Mouse (Mus musculus) cerebellum, postnatal 4 days (tissue): Measurements from ENCODE around the gene Zbtb37.
"Not testable (repeated sequence)": the region's sequence is repeated elsewhere in the genome, so short reads cannot be mapped to it uniquely, and the experiment has no call there.

Experiments
- DNase-seq, 2 experiments: peaks; one replicate each; pipeline ENCODE4 v3.0.0; 2022; ENCODE audit warnings: low spot score in 2 of 2, mixed read lengths in 1 of 2

The Zbtb37 gene

GRCm38 (mm10) chr1:161032345-161032744 lies 2.3 kb downstream of the Zbtb37 start:
- DNase-seq, result no peak

DNA sequence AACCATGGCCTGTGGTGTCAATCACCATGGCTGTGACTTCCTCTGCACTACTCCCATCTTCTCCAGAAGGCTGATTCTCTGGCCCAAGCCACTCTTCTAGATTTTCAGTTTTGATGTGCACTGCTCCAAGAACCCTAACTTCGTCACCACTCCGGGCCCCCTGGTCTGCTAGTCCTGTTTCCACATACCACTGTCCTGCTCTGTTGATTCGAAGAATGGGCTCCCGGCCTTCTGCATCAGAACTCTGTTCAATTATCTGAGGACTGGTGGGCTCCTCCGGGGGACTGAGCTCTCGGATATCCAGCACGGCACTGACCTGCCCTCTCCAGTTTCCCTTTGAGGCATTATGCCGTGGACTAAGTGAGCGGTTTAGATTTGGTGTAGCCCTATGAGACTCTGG lies 2.8 kb downstream of the Zbtb37 start:
- DNase-seq, result no peak

DNA sequence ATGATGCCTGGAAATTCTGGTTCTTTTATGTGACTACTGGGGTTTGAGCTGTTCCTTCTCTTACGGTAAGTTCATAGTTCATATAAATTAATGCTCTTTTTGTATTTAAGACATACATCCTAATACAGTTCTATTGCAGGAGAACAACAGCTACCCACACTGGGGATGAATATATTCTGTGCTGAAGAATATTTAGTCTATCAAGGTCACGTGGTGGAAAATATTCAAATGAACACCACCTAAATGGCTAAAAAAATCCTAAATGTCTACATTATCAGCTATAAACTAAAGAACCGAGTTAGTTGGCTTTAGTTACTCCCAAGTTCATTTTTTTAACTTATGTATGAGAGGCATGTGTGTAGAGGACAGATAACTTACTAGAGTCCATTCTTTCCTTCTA lies 4.6 kb downstream of the Zbtb37 start:
- DNase-seq, result no peak

- DNase-seq, result not testable (repeated sequence)
These were observed 6.2 kb downstream of the Zbtb37 start for GRCm38 (mm10) chr1:161028427-161028826.

DNA sequence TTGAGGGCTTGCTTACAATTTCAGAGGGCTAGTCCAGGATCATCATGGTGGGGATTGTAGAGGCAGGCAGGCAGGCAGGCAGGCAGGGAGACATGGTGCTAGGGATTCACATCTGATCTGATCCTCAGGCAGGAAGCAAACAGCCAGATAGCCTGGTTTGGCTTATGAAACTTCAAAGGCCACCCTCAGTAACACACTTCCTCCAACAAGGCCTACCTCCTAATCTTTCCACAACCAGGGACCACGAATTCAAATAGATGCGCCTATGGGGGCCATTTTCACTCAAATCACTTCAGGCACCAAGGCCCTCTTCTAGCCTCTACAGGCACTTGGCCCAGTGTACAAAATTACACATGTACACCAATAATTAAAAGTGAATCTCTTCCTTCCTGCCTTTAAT lies 7.5 kb downstream of the Zbtb37 start:
- no peak for DNase-seq

GRCm38 (mm10) chr1:161025410-161026210 lies 9.0 kb downstream of the Zbtb37 start:
- DNase-seq, result no peak

GRCm38 (mm10) chr1:161020051-161020450 lies 14.6 kb downstream of the Zbtb37 start:
- DNase-seq, result no peak

DNA sequence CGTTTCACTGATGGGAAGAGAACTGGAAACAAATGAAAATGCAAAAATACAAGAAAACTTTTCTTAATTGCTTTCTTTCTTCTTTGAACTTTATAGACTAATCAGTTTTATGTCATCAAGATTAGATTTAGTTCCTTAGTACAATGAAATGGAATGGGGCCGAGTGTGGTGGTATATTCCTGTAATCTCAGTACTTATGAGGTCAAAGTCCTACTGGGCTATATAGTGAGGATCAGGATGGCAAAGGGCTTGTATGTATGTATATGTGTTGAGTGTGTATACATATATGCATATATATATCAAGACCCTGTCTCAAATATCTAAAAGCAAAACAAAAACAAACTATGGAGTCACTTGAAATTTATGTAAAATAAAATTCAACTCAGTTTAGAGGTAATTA lies 18.3 kb downstream of the Zbtb37 start:
- DNase-seq, result no peak

GRCm38 (mm10) chr1:161010436-161010835 lies 24.2 kb downstream of the Zbtb37 start:
- no peak for DNase-seq

DNA sequence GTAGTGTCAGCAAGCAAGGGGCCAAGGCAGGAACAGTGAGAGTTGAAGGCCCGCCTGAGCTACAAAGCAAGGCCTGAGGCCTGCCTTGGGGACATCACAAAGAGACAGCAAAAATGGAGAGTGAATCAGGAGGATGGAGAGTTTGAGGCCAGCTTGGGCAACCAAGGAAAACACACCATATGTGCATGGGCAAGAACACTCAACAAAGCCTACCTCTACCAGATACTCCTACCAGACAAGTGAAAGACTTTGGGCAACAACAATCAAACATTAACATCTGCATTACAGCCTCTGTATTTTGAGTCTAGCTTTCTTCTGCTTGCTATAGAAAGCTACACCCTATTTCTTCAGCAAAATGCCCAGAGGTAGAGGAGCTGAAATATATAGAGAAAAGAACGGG lies 26.6 kb downstream of the Zbtb37 start:
- no peak for DNase-seq

DNA sequence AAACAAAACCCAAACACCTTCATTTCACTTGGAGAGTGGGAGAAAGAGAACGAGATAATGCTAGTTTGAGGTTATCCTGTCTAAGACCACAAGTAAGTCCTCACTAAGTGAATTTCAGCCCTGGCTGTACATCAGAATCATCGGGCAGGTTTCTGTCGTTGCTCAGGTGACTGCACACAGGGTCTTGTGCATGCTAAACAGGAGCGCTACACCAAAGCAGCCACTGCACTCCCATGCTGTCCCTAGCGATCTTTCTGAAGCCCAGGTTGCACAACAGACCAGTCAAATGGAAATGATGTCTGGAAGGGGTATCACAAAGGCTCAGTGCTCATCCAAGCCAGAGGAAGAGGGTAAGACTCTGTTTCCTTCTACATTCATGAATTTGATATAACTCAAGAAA lies 28.2 kb downstream of the Zbtb37 start:
- DNase-seq, result no peak

DNA sequence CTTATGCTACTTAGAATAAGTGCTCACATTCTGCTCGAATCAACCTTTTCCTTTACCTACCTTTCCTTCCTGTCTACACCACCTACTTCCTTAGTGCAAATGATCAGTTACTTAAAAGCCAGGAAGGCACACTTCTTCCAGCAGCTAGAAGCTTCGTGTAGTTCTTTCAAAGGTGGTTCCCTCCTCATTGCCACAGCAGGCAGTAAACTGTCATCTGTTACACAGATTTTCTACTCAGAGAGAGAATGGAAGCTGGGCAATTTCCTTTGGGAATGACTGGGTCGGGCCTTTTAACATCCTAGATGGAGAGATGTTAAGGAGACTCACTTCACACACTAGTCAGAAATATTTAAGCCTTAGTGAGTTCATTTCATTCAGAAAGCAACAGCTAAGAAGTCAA lies 29.1 kb downstream of the Zbtb37 start:
- no peak for DNase-seq

DNA sequence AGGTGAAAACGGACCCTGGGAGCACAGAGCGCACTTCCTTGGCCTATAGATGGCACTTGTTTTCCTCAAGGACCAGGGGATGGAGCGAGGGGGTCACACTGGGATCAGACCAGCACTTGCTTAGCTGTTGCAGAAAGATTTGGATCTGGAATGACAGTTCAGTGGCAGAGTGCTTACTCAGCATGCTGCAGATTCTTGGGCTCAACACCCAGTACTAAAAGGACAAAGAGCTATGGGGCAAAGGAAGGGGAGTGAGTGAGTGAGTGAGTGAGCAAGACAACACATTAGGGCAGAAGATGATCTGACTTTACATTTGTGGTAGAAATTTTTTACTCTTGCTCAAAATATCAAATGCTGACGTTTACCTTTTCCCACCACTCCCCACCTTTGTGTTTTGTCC lies 29.7 kb downstream of the Zbtb37 start:
- DNase-seq, result no peak

DNA sequence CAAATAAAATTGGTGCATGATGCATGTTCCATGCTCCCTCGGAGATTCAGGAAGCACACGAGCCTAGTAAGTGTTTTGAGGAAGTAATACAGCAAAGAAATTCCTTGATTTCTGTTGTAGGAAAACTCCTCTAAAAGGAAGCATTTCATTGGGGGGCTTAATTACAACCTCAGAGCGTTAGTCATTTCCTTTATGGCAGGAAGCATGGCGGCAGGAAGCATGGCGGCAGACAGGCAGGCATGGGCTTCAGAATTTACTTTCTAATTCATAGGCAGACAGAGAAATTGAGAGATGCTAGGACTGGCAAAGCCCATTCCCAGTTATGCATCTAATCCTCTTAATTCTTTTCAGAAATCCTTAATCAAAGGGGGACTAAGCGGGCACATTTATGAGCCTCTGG lies 40.8 kb downstream of the Zbtb37 start:
- DNase-seq, result no peak

DNA sequence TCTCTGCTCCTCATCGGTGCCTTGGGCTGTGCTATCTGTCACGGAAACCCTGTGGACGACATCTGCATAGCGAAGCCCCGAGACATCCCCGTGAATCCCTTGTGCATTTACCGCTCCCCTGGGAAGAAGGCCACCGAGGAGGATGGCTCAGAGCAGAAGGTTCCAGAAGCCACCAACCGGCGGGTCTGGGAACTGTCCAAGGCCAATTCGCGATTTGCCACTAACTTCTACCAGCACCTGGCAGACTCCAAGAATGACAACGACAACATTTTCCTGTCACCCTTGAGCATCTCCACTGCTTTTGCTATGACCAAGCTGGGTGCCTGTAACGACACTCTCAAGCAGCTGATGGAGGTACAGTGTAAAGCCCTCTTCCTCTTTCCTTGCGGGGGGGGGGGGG lies 45.3 kb downstream of the Zbtb37 start:
- DNase-seq, result no peak

DNA sequence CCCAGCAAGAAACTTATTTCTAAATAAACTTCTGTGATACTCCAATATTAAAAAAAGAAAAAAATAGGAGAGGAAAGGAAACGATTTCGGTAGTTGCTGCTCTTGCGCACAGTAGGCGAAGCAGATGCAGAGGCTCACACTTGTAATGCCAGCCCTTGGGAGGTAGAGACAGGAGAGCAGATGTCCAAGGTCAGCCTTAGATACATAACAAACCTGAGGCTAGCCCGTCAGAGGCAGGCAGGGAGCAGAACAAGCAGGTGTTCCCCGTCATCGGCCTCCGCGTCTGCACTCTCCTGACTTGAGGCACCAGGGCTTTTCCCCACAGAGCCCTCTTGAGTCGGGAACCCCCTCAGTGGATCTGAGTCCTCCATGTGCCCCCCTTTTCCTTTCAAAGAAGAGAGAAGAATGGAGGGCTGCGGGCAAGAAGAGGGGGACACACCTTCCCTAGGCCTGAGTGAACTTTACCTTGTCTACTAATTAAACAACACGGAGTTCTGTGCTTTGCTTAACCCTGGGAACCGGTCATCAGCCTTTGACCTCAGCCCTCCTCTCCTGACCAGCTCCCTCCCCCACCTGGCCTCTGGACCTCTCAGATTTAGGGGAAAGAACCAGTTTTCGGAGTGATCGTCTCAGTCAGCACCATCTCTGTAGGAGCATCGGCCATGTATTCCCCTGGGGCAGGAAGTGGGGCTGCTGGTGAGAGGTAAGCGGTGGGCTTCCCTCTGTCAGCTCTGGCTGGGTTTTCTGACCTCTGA lies 47.6 kb downstream of the Zbtb37 start:
- no peak for DNase-seq

DNA sequence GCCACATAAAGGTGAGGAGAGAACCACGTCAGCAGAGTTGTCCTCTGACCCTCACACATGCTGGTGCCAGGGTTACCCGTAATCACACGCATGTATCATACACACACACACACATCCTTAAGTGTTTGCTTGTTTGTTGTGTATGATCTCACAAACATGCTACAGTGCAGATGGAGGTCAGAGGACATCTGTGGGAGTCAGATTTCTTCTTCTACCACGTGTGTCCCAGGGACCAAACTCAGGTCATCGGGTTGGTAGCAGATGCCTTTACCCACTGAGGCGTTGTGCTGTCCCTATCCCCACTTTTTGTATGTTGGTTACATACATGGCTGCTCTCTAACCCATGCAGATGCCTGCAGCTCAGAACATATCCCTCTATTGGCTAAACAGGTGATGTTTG lies 49.2 kb downstream of the Zbtb37 start:
- DNase-seq, result no peak

DNA sequence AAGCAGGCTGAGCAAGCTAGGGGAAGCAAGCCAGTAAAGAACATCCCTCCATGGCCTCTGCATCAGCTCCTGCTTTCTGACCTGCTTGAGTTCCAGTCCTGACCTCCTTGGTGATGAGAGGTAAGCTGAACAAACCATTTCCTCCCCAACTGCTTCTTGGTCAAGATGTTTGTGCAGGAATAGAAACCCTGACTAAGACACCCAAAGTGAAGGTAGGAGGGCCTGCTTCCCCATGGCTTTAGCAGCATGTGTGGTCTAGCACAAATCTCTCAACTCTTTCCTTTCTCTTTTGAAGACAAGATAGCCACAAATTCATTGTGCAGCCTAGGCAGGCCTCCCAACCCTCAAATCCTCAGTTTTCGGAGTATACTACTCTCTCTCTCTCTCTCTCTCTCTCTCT lies 49.9 kb downstream of the Zbtb37 start:
- DNase-seq, result not testable (repeated sequence)

- DNase-seq, result no peak
These were observed 51.8 kb downstream of the Zbtb37 start for GRCm38 (mm10) chr1:160982887-160983286.

DNA sequence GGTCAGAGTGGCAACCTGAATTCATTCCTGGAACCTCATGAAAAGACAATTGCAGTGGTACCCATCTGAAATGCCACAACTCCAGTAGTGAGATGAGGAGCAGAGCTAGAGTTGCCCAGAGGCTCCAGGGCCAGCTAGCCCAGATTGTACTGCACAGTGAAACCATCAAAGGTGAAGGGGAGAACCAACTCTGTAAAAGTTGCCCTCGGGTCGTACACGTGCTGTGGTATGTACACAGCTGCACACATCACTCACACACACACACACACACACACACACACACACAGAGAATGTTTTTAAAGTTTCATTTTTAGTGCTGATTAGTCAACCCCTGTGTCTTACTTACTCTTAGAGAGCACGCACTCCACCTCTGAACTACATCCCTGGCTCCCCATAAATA lies 53.3 kb downstream of the Zbtb37 start:
- DNase-seq, result no peak

DNA sequence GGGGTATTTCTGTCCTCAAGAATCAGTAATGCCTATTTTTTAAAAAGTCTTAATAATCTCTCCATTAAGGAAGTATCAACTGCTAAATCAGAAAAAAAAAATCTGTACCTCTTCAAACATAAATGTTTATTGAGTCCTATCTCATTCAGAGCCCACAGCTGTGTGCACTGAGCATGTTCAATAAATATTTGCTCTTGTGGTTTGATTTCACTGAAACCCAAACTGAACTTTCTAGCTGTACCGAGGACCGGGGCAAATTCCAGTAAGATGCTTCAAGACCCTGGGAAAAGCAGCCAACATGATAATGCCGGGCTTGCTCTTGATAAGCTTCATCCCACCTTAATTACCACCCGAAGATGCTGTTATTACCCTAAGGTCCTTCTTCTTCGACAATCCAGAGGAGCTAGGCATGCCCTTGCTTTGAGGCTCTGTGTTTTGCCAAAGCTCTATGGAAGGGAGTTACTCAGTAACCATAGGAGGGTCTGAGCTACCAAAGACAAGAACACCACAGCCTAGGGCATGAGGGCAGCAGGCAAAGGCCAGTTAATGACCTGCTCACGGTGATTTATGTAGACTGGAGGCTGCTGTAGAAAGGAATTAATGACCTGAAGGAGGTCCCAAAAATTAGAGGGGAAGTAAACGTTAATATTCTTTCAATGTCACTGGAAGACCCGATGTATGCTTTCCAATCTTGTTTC lies 54.0 kb downstream of the Zbtb37 start:
- no peak for DNase-seq

- no peak for DNase-seq
These were observed 54.6 kb downstream of the Zbtb37 start for GRCm38 (mm10) chr1:160980021-160980420.
